Mouse (Mus musculus): ENCODE results near the gene Syce3. TPM values are rescaled to one million over a fixed set of nuclear protein-coding genes. Genes with fewer than 3 reads are reported as not detected.

Syce3 gene
- polyA plus RNA-seq, 1 experiment from 2014 or later: not detected

DNA sequence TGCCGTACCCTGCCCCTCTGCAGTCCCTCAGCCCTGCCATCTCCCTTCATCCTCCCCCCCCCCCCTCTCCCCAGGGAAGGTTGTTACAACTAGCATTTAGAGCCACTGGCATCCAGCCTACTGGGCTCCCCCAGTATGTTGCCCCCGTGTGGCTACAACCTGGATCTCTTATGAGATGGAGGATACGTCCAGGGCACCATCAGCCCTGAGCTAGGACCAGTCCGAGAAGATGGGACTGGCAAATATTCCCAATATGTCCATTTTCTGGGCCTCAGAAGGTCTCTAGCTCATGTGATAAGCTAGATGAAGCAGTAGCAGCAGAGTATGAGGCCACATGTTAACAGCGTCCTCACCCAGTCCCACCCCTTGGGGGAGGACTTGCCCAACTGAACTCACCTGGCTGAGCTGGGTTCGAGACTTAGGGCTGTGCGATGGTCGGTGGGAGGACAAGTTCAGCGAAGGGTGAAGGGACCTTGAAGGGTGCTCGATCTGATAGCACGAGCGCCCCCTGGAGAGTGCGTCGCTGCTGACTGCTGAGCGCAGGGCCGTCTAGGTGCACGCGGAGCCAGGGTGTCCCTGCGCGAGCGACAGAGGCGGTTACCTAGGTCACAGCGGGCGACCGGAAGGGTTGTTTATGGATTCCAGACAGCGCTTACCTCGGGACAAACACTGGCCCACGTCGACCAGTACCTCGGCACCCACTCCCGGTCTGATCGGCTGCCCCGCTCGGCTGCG is 37.1 kb downstream of the Syce3 start:
- peak; percentile 91 for DNase-seq (ENCODE audit: low spot score)

GRCm38 (mm10) chr15:89372536-89372935 is 37.8 kb downstream of the Syce3 start:
- no peak for DNase-seq (ENCODE audit: low spot score)

- DNase-seq (ENCODE audit: low spot score): no peak
These were observed 38.2 kb downstream of the Syce3 start for GRCm38 (mm10) chr15:89372068-89372467.

DNA sequence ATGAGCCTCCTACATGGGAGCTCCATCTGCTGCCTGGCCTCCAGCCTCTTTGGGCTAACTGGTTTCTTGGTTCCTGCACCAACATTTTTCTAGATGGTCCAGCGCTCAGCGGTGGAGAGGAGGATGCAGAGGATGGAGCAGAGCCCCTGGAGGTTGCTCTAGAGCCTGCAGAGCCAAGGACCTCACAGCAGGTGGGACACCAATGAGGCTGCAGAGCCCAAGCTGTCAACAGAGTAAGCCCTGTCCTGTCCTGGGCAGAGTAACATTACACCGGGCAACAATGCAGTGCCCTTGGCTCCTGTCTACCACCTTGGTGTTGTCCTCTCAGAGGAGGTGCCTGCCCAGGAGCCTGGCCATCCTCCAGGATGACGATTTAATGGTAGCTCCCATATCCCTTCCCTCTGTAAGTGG is 45.2 kb downstream of the Syce3 start:
- no peak for DNase-seq (ENCODE audit: low spot score)

DNA sequence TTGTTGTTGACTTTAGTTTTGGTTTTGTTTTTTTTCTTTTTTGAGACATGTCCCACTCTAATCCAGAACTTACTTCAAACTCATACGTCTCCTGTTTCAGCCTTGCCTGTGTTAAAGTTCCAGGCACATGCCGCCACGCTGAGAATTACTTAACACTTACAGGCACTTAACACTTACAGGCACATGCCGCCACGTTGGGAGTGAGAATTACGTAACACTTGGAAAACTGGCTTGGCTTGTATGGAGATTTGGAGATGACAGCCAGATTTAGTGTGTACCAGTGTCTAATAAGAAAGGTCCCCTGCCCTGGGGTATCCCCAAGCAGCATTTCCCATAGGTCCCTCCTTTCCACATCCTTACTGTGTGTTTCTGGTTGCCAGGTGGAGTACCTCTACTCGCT is 47.3 kb downstream of the Syce3 start:
- no peak for DNase-seq (ENCODE audit: low spot score)

DNA sequence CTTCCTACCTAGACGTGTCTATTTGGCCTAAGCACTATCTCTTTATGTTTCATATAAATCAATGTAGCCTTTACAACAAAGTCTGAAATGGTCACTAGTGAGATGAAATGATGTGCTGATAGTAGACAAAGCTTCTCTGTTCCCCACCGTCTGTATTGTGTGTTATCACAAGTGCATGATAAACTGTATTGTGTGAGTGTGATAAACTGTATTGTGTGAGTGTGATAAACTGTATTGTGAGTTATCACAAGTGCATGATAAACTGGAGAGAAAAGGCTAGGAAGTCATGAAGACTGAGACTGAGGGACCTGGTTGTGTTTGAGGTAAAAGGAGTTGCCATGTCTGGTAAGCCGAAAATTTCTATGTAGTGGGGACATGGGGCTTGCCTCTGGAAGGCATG is 51.5 kb downstream of the Syce3 start:
- DNase-seq (ENCODE audit: low spot score): no peak

DNA sequence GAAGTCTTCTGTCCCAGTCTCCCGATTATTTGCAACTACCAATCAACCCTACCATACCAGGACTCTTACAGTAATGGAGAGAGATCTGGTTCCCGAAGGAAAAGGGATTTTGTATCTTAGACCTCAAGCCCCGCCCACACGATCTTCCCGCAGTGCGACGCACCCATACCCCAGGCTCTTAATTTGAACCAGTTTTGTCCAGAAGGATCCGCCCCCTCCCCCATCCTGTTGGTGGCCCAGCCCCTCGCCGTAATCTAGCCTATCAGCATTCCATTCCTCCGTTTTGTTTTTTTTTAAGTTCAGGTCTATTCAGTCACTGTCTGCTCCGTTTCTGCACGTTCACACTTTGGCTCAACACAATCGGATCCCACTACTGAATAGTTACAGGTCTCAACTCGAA is 53.9 kb downstream of the Syce3 start:
- peak; percentile 86 for DNase-seq (ENCODE audit: low spot score)

DNA sequence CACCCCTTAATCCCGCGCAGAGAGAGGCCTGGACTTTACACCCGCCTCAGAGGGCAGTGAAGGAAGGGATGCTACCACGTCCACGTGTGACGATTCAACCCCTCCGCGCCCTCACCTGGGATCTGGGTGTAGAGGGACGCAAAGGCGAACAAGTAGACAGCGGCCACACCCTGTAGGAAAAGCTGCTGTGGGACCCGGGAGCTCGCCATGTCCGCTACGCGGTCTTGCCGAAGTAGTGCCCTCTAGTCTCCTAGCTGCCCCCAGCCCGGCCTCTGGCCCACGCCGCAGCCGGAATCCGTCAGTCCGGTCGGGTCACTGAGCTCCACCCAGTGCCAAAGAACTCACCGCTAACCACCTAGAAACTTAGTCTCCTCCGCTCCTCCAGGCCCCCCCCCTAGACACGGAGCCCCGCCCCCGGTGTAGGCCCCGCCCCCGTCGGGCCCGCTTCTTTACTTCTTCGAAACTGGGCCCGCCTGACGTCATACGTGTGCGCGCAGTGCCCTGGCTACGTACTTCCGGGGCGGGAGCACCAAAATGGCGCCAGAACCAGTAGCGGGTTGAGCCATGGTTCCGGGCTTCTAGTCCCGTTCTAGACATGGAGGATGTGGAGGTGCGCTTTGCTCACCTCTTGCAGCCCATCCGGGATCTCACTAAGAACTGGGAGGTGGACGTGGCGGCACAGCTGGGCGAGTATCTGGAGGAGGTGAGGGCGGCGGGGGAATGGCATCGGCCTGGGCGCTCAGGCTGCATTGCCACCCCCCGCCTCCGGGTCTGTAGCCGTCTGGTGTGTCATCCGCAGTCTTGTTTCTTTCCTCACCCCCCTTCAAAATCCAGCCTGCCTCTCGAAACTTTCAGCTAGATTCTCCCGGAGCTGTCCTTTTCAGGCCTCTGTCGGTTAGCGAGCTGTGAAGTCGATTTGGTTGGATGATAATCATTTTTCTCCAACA is 54.8 kb downstream of the Syce3 start, which contains the start of the genes Lmf2 and Ncaph2:
Gene Lmf2, minus strand, starts transcription at position 419 of the 947 bp plus-strand sequence.
Gene Ncaph2, plus strand, starts transcription at position 479 of the 947 bp plus-strand sequence.
- peak; percentile 98 for DNase-seq (ENCODE audit: low spot score)

DNA sequence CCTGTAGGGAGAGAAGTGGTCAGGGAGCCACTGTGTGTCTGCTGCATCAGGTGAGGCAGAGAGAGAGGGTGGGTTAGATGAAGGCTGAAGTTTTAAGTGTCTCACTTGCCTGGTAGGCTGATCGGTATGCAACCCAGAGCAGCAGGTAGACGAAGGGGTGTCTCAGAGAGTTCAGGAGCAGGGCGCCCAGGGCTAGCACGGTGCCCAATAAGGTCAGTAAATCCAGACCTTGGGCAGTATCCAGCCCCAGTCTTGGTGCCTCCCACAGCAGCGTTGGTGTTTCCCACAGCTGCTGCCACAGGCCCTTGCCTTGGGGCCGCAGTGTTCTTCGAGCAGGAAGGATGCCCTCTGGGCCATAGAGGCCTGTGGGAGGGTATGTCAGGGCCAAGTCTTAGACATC is 55.8 kb downstream of the Syce3 start:
- peak; percentile 14 for DNase-seq (ENCODE audit: low spot score)

DNA sequence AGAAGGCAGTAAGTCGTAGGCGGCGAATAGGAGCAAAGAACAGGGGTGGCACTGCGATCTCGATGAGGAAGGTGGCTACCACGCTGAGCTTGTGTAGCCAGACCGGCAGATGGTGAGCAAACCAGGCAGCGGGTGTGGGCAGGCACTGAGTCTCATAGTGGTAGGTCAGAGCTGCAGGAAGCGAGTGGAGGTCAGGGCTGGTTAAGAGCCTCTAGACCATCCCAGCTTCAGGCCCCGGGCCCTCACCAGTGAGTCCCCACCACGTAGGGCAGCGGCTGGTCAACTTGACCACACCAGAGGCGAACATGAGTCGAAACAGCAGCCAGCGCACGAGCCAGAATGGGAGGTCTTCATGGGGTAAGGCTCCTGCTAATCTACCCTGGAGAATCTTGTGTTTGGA is 56.5 kb downstream of the Syce3 start:
- DNase-seq (ENCODE audit: low spot score): no peak

GRCm38 (mm10) chr15:89352795-89353194 is 57.5 kb downstream of the Syce3 start:
- no peak for DNase-seq (ENCODE audit: low spot score)

DNA sequence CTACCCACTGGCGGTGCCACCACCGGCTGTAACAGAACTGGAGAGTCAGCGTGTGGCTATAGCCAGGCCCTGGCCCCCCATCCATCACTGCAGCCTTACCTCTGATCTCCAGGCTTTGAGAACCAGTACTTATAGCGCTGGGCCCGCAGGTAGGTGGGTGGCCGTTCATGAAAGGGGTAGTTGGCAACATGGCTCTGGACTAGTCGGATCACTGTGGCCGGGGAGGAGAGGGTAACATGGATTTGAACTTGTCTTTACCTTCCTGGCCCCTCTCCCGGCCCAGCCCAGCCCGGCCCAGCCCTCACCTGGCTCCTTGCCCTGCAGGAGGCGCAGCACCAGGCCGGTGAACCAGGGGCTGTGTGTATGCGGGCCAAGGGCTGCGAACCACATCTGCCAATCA is 58.2 kb downstream of the Syce3 start:
- no peak for DNase-seq (ENCODE audit: low spot score)

GRCm38 (mm10) chr15:89351302-89351701 is 59.0 kb downstream of the Syce3 start:
- DNase-seq (ENCODE audit: low spot score): no peak

DNA sequence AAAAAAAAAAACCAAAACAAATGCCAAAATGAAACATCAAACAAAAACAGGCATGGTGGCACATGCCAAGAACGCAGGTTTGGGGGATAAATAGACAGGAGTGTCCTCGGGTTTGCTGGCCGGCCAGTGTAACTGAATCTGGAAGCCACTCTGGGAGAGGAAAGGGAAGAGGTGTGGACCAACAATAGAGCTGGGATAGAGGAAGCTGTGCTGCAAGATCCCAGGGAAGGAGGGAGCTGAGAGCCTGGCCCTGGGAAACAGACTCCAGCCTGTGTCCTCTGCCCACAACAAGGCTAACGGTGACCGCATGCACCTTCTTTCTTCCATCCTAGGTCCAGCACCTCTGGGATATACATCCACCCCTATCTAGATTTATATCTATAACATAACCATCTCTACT is 59.9 kb downstream of the Syce3 start:
- no peak for DNase-seq (ENCODE audit: low spot score)

GRCm38 (mm10) chr15:89343325-89343724 is 67.0 kb downstream of the Syce3 start:
- DNase-seq (ENCODE audit: low spot score): no peak

- peak; percentile 26 for DNase-seq (ENCODE audit: low spot score)
These were observed 68.6 kb downstream of the Syce3 start for GRCm38 (mm10) chr15:89341678-89342077.

Other genes starting within 250 kb of the Syce3 start
- 19.0 and 19.4 TPM in 2 replicates for gene Plxnb2, start 229.7 kb downstream of the Syce3 start, polyA plus RNA-seq (2015; fragmentation: Nextera tagmentation; extraction: Ambion mirVana)
- gene Dennd6b, start 214.0 kb downstream of the Syce3 start, polyA plus RNA-seq (2015; fragmentation: Nextera tagmentation; extraction: Ambion mirVana): 13.5 and 14.2 TPM in 2 replicates
- 30.8 and 38.2 TPM in 2 replicates for gene Ppp6r2, start 198.9 kb downstream of the Syce3 start, polyA plus RNA-seq (2015; fragmentation: Nextera tagmentation; extraction: Ambion mirVana)
- 50.2 and 68.3 TPM in 2 replicates for gene Sbf1, start 95.2 kb downstream of the Syce3 start, polyA plus RNA-seq (2015; fragmentation: Nextera tagmentation; extraction: Ambion mirVana)
- 0.57 and 0.75 TPM in 2 replicates for gene Adm2, start 87.8 kb downstream of the Syce3 start, polyA plus RNA-seq (2015; fragmentation: Nextera tagmentation; extraction: Ambion mirVana)
- not detected in 2 replicates for gene Miox, start 76.1 kb downstream of the Syce3 start, polyA plus RNA-seq (2015; fragmentation: Nextera tagmentation; extraction: Ambion mirVana)
- 40.5 and 42.9 TPM in 2 replicates for gene Lmf2, start 54.8 kb downstream of the Syce3 start, polyA plus RNA-seq (2015; fragmentation: Nextera tagmentation; extraction: Ambion mirVana)
- 175 and 195 TPM in 2 replicates for gene Ncaph2, start 54.8 kb downstream of the Syce3 start, polyA plus RNA-seq (2015; fragmentation: Nextera tagmentation; extraction: Ambion mirVana)
- gene Sco2, start 36.7 kb downstream of the Syce3 start, polyA plus RNA-seq (2015; fragmentation: Nextera tagmentation; extraction: Ambion mirVana): 9.0 and 9.2 TPM in 2 replicates
- gene Tymp, start 33.5 kb downstream of the Syce3 start, polyA plus RNA-seq (2015; fragmentation: Nextera tagmentation; extraction: Ambion mirVana): 1.9 and 2.1 TPM in 2 replicates
- 2.9 and 4.5 TPM in 2 replicates for gene Odf3b, start 31.2 kb downstream of the Syce3 start, polyA plus RNA-seq (2015; fragmentation: Nextera tagmentation; extraction: Ambion mirVana)
- gene Klhdc7b, start 25.6 kb downstream of the Syce3 start, polyA plus RNA-seq (2015; fragmentation: Nextera tagmentation; extraction: Ambion mirVana): not detected in 2 replicates
- gene Cpt1b, start 15.4 kb upstream of the Syce3 start, polyA plus RNA-seq (2015; fragmentation: Nextera tagmentation; extraction: Ambion mirVana): 0.46 and 0.96 TPM in 2 replicates
- 2.5 and 5.1 TPM in 2 replicates for gene C730034F03Rik, start 19.1 kb upstream of the Syce3 start, polyA plus RNA-seq (2015; fragmentation: Nextera tagmentation; extraction: Ambion mirVana)
- gene Gm44502, start 19.2 kb upstream of the Syce3 start, polyA plus RNA-seq (2015; fragmentation: Nextera tagmentation; extraction: Ambion mirVana): not detected in 2 replicates
- 62.6 and 70.8 TPM in 2 replicates for gene Chkb, start 19.4 kb upstream of the Syce3 start, polyA plus RNA-seq (2015; fragmentation: Nextera tagmentation; extraction: Ambion mirVana)
- 0.08 TPM in 1 of 2 replicates, not detected in the other for gene Mapk8ip2, start 43.4 kb upstream of the Syce3 start, polyA plus RNA-seq (2015; fragmentation: Nextera tagmentation; extraction: Ambion mirVana)
- gene Arsa, start 66.9 kb upstream of the Syce3 start, polyA plus RNA-seq (2015; fragmentation: Nextera tagmentation; extraction: Ambion mirVana): 9.0 and 9.4 TPM in 2 replicates
- gene Shank3, start 89.1 kb upstream of the Syce3 start, polyA plus RNA-seq (2015; fragmentation: Nextera tagmentation; extraction: Ambion mirVana): 0.23 and 0.39 TPM in 2 replicates
- not detected in 2 replicates for gene Acr, start 157.8 kb upstream of the Syce3 start, polyA plus RNA-seq (2015; fragmentation: Nextera tagmentation; extraction: Ambion mirVana)
- gene Rabl2, start 181.4 kb upstream of the Syce3 start, polyA plus RNA-seq (2015; fragmentation: Nextera tagmentation; extraction: Ambion mirVana): 13.0 and 15.7 TPM in 2 replicates